Mouse (Mus musculus): ENCODE measurements around the gene Kank3. TPM values are rescaled to one million over a fixed set of nuclear protein-coding genes. Genes with fewer than 3 reads are reported as not detected.

The Kank3 gene
- 18.2 and 19.7 TPM in 2 replicates for polyA plus RNA-seq (2021; fragmentation: Nextera tagmentation)
- long read RNA-seq, experiment 1, transcript Kank3-201 (11 exons, 2,641 nt), result major isoform, 106 of 192 reads
- long read RNA-seq, experiment 1, partial matches to known transcripts, result 56 of 192 reads
- long read RNA-seq, experiment 1, other reads (novel, unspliced or antisense), result 28 of 192 reads
- long read RNA-seq, experiment 2, transcript Kank3-201 (11 exons, 2,641 nt), result major isoform, 6 of 17 reads
- long read RNA-seq, experiment 2, partial matches to known transcripts, result 6 of 17 reads
- long read RNA-seq, experiment 2, other reads (novel, unspliced or antisense), result 4 of 17 reads

GRCm38 (mm10) chr17:33810334-33811141 lies at the start of gene Kank3:
TSS of gene Kank3 (plus strand) at chr17:33810519.

GRCm38 (mm10) chr17:33781124-33781977 lies 29.0 kb upstream of the Kank3 start, which contains the start of gene Angptl4:
TSS of gene Angptl4 (minus strand) at chr17:33781830.

GRCm38 (mm10) chr17:33824084-33824996 lies 14.0 kb downstream of the Kank3 start, which contains the start of the genes Rps28 and Ndufa7:
TSS of gene Rps28 (minus strand) at chr17:33824562.
TSS of gene Ndufa7 (plus strand) at chr17:33824572.

GRCm38 (mm10) chr17:33842966-33843795 lies 32.9 kb downstream of the Kank3 start, which contains the start of gene Cd320:
TSS of gene Cd320 (plus strand) at chr17:33843091.

Other genes starting within 250 kb of the Kank3 start
- 29.6 and 40.3 TPM in 2 replicates for gene Zfp414, start 181.4 kb upstream of the Kank3 start, polyA plus RNA-seq (2021; fragmentation: Nextera tagmentation)
- not detected in 2 replicates for gene Pram1, start 172.5 kb upstream of the Kank3 start, polyA plus RNA-seq (2021; fragmentation: Nextera tagmentation)
- 48.3 and 50.7 TPM in 2 replicates for gene Hnrnpm, start 123.7 kb upstream of the Kank3 start, polyA plus RNA-seq (2021; fragmentation: Nextera tagmentation)
- 20.5 and 194 TPM in 2 replicates for gene March2, start 91.8 kb upstream of the Kank3 start, polyA plus RNA-seq (2021; fragmentation: Nextera tagmentation)
- 640 and 662 TPM in 2 replicates for gene Rab11b, start 50.0 kb upstream of the Kank3 start, polyA plus RNA-seq (2021; fragmentation: Nextera tagmentation)
- 3.4 TPM in 2 replicates for gene Angptl4, start 28.7 kb upstream of the Kank3 start, polyA plus RNA-seq (2021; fragmentation: Nextera tagmentation)
- 2,886 and 3,372 TPM in 2 replicates for gene Rps28, start 14.0 kb downstream of the Kank3 start, polyA plus RNA-seq (2021; fragmentation: Nextera tagmentation)
- gene Ndufa7, start 14.1 kb downstream of the Kank3 start, polyA plus RNA-seq (2021; fragmentation: Nextera tagmentation), result 1,006 and 1,076 TPM in 2 replicates
- 45.2 and 56.2 TPM in 2 replicates for gene Cd320, start 32.6 kb downstream of the Kank3 start, polyA plus RNA-seq (2021; fragmentation: Nextera tagmentation)
- gene Gm7029, start 63.3 kb downstream of the Kank3 start, polyA plus RNA-seq (2021; fragmentation: Nextera tagmentation), result not detected in 2 replicates
- gene Kifc1, start 80.1 kb downstream of the Kank3 start, polyA plus RNA-seq (2021; fragmentation: Nextera tagmentation), result 0.23 and 0.25 TPM in 2 replicates
- 1.5 and 2.0 TPM in 2 replicates for gene Platr17, start 94.6 kb downstream of the Kank3 start, polyA plus RNA-seq (2021; fragmentation: Nextera tagmentation)
- 17.9 and 19.4 TPM in 2 replicates for gene Daxx, start 98.9 kb downstream of the Kank3 start, polyA plus RNA-seq (2021; fragmentation: Nextera tagmentation)
- 27.8 and 29.4 TPM in 2 replicates for gene Tapbp, start 105.4 kb downstream of the Kank3 start, polyA plus RNA-seq (2021; fragmentation: Nextera tagmentation)
- gene Zbtb22, start 105.4 kb downstream of the Kank3 start, polyA plus RNA-seq (2021; fragmentation: Nextera tagmentation), result 4.8 and 8.5 TPM in 2 replicates
- gene Rgl2, start 119.0 kb downstream of the Kank3 start, polyA plus RNA-seq (2021; fragmentation: Nextera tagmentation), result 7.1 and 7.2 TPM in 2 replicates
- 117 and 123 TPM in 2 replicates for gene Pfdn6, start 129.8 kb downstream of the Kank3 start, polyA plus RNA-seq (2021; fragmentation: Nextera tagmentation)
- gene Wdr46, start 130.1 kb downstream of the Kank3 start, polyA plus RNA-seq (2021; fragmentation: Nextera tagmentation), result 4.5 and 4.8 TPM in 2 replicates
- gene B3galt4, start 141.0 kb downstream of the Kank3 start, polyA plus RNA-seq (2021; fragmentation: Nextera tagmentation), result 4.3 and 5.6 TPM in 2 replicates
- 41.5 and 54.7 TPM in 2 replicates for gene Vps52, start 145.3 kb downstream of the Kank3 start, polyA plus RNA-seq (2021; fragmentation: Nextera tagmentation)
- 906 and 922 TPM in 2 replicates for gene Rps18, start 145.5 kb downstream of the Kank3 start, polyA plus RNA-seq (2021; fragmentation: Nextera tagmentation)
- gene H2-K1, start 189.8 kb downstream of the Kank3 start, polyA plus RNA-seq (2021; fragmentation: Nextera tagmentation), result 29.6 and 37.7 TPM in 2 replicates
- gene Ring1, start 214.2 kb downstream of the Kank3 start, polyA plus RNA-seq (2021; fragmentation: Nextera tagmentation), result 3.4 and 12.5 TPM in 2 replicates
- 25.9 and 48.5 TPM in 2 replicates for gene H2-Ke6, start 217.5 kb downstream of the Kank3 start, polyA plus RNA-seq (2021; fragmentation: Nextera tagmentation)
- 66.0 and 69.8 TPM in 2 replicates for gene Slc39a7, start 221.2 kb downstream of the Kank3 start, polyA plus RNA-seq (2021; fragmentation: Nextera tagmentation)
- gene Rxrb, start 221.3 kb downstream of the Kank3 start, polyA plus RNA-seq (2021; fragmentation: Nextera tagmentation), result 12.9 and 32.8 TPM in 2 replicates
- gene Col11a2, start 228.9 kb downstream of the Kank3 start, polyA plus RNA-seq (2021; fragmentation: Nextera tagmentation), result 0.48 and 0.55 TPM in 2 replicates

Data from left cerebral cortex, adult 6 months (tissue).